Mouse (Mus musculus) MEL (cell line): ENCODE results near the gene Cyp1a2. TPM values are rescaled to one million over a fixed set of nuclear protein-coding genes. Genes with fewer than 3 reads are reported as not detected.

Source experiments
- DNase-seq: peaks from one replicate; pipeline ENCODE4 v3.0.0; 2011; ENCODE audit warnings: low read depth, low spot score
- H3K27ac ChIP-seq: 2 replicates; pipeline ENCODE4 v1.5.1; 2012; ENCODE audit warnings: low read depth, mild to moderate bottlenecking, control low read depth, low read length, moderate library complexity; ENCODE audit not compliant: control insufficient read depth
- H3K27me3 ChIP-seq, 2 experiments: fragments of 150-350 bp in 1 of 2; sonication (generic) in 1 of 2; 2 replicates each; pipeline ENCODE4 v1.6.1; 2012; ENCODE audit warnings: low read length in 2 of 2, mild to moderate bottlenecking in 2 of 2, improper control_type of control experiment in 1 of 2, moderate library complexity in 1 of 2; ENCODE audit not compliant: insufficient read depth in 2 of 2, control insufficient read depth in 1 of 2
- H3K36me3 ChIP-seq, 2 experiments: 2 replicates each; pipeline ENCODE4 v1.6.1; 2012 to 2014; ENCODE audit warnings: low read length in 2 of 2, improper control_type of control experiment in 1 of 2, inconsistent platforms in 1 of 2, mild to moderate bottlenecking in 1 of 2; ENCODE audit not compliant: insufficient read depth in 2 of 2, control insufficient read depth in 1 of 2
- H3K4me1 ChIP-seq, 2 experiments: fragments of 150-350 bp in 1 of 2; sonication (generic) in 1 of 2; 2 replicates each; pipeline ENCODE4 v1.6.1; 2012; ENCODE audit warnings: low read length in 2 of 2, improper control_type of control experiment in 1 of 2, mild to moderate bottlenecking in 1 of 2; ENCODE audit not compliant: insufficient read depth in 2 of 2, control insufficient read depth in 1 of 2
- H3K4me3 ChIP-seq, 2 experiments: fragments of 150-350 bp in 1 of 2; sonication (generic) in 1 of 2; 2 replicates each; pipeline ENCODE4 v1.5.1; 2012; ENCODE audit warnings: low read depth in 2 of 2, low read length in 2 of 2, mild to moderate bottlenecking in 2 of 2, moderate library complexity in 2 of 2, control low read depth in 1 of 2, improper control_type of control experiment in 1 of 2; ENCODE audit not compliant: control insufficient read depth in 1 of 2, insufficient read depth in 1 of 2
- H3K79me2 ChIP-seq: 2 replicates; pipeline ENCODE4 v1.6.1; 2012; ENCODE audit warnings: mild to moderate bottlenecking, low read length, moderate library complexity; ENCODE audit not compliant: control insufficient read depth, poor library complexity, insufficient read depth
- H3K9ac ChIP-seq: 2 replicates; pipeline ENCODE4 v1.6.1; 2012; ENCODE audit warnings: low read depth, mild to moderate bottlenecking, control low read depth, low read length, moderate library complexity; ENCODE audit not compliant: control insufficient read depth, poor library complexity, severe bottlenecking
- H3K9me3 ChIP-seq: fragments of 150-350 bp; sonication (generic); replicated peaks from 2 replicates; pipeline ENCODE4 v1.6.1; 2012; ENCODE audit warnings: mild to moderate bottlenecking, low read length, improper control_type of control experiment, moderate library complexity; ENCODE audit not compliant: insufficient read depth
- BHLHE40 ChIP-seq: IDR thresholded peaks from 2 replicates; pipeline ENCODE4 v1.6.1; 2012; ENCODE audit warnings: low read depth, mild to moderate bottlenecking, inconsistent platforms, low read length, improper control_type of control experiment, borderline replicate concordance
- CHD1 ChIP-seq: IDR thresholded peaks from 2 replicates; pipeline ENCODE4 v1.6.1; 2012; ENCODE audit warnings: low read depth, mild to moderate bottlenecking, inconsistent platforms, low read length, improper control_type of control experiment
- CTCF ChIP-seq, 3 experiments: IDR thresholded peaks in 2 of 3; conservative IDR thresholded peaks in 1 of 3; 2 replicates each; pipeline ENCODE4 v1.5.1; 2011 to 2012; ENCODE audit warnings: low read length in 3 of 3, low read depth in 2 of 3, mild to moderate bottlenecking in 2 of 3, improper control_type of control experiment in 1 of 3, inconsistent platforms in 1 of 3, mixed read lengths in 1 of 3, moderate library complexity in 1 of 3; ENCODE audit not compliant: control insufficient read depth in 1 of 3, insufficient read depth in 1 of 3, poor library complexity in 1 of 3, severe bottlenecking in 1 of 3
- EP300 ChIP-seq, 2 experiments: IDR thresholded peaks; 2 replicates each; pipeline ENCODE4 v1.6.1; 2011; ENCODE audit warnings: improper control_type of control experiment in 2 of 2, low read length in 2 of 2, low read depth in 1 of 2, mild to moderate bottlenecking in 1 of 2
- ETS1 ChIP-seq: IDR thresholded peaks from 2 replicates; pipeline ENCODE4 v1.6.1; 2012; ENCODE audit warnings: low read depth, mild to moderate bottlenecking, inconsistent platforms, low read length, improper control_type of control experiment, moderate library complexity
- GABPA ChIP-seq: IDR thresholded peaks from 2 replicates; pipeline ENCODE4 v1.6.1; 2012; ENCODE audit warnings: low read depth, mild to moderate bottlenecking, inconsistent platforms, low read length, improper control_type of control experiment, moderate library complexity
- GATA1 ChIP-seq: IDR thresholded peaks from 2 replicates; pipeline ENCODE4 v1.6.1; 2011; ENCODE audit warnings: low read depth, low read length, improper control_type of control experiment
- HCFC1 ChIP-seq: IDR thresholded peaks from 2 replicates; pipeline ENCODE4 v1.6.1; 2012; ENCODE audit warnings: low read depth, mild to moderate bottlenecking, inconsistent platforms, low read length, improper control_type of control experiment, moderate library complexity
- MEF2A ChIP-seq: IDR thresholded peaks from 2 replicates; pipeline ENCODE4 v1.6.1; 2014; ENCODE audit warnings: low read depth, mild to moderate bottlenecking, inconsistent platforms, low read length, improper control_type of control experiment; ENCODE audit not compliant: poor library complexity, insufficient replicate concordance, severe bottlenecking; ENCODE audit errors: extremely low read depth
- MXI1 ChIP-seq: IDR thresholded peaks from 2 replicates; pipeline ENCODE4 v1.6.1; 2011; ENCODE audit warnings: mild to moderate bottlenecking, low read depth, low read length, improper control_type of control experiment
- MYC ChIP-seq: IDR thresholded peaks from 2 replicates; pipeline ENCODE4 v1.6.1; 2011; ENCODE audit warnings: low read depth, mild to moderate bottlenecking, low read length, improper control_type of control experiment, moderate library complexity
- NELFE ChIP-seq: IDR thresholded peaks from 2 replicates; pipeline ENCODE4 v1.6.1; 2011; ENCODE audit warnings: low read depth, low read length, improper control_type of control experiment
- NRF1 ChIP-seq: IDR thresholded peaks from 2 replicates; pipeline ENCODE4 v1.6.1; 2014; ENCODE audit warnings: low read depth, mild to moderate bottlenecking, inconsistent platforms, low read length, improper control_type of control experiment, moderate library complexity; ENCODE audit not compliant: poor library complexity, insufficient read depth, severe bottlenecking
- POLR2A ChIP-seq, 2 experiments: IDR thresholded peaks; 2 replicates each; pipeline ENCODE4 v1.6.1; 2011 to 2012; ENCODE audit warnings: low read length in 2 of 2, mild to moderate bottlenecking in 2 of 2, control low read depth in 1 of 2, improper control_type of control experiment in 1 of 2, low read depth in 1 of 2, moderate library complexity in 1 of 2; ENCODE audit not compliant: control insufficient read depth in 1 of 2, insufficient read depth in 1 of 2, poor library complexity in 1 of 2
- POLR2AphosphoS2 ChIP-seq: IDR thresholded peaks from 2 replicates; pipeline ENCODE4 v1.6.1; 2011; ENCODE audit warnings: low read length, improper control_type of control experiment
- RAD21 ChIP-seq: IDR thresholded peaks from 2 replicates; pipeline ENCODE4 v1.6.1; 2011; ENCODE audit warnings: mild to moderate bottlenecking, low read depth, low read length, improper control_type of control experiment
- RCOR1 ChIP-seq: IDR thresholded peaks from 2 replicates; pipeline ENCODE4 v1.6.1; 2012; ENCODE audit warnings: low read depth, mild to moderate bottlenecking, inconsistent platforms, low read length, improper control_type of control experiment
- SMC3 ChIP-seq: IDR thresholded peaks from 2 replicates; pipeline ENCODE4 v1.6.1; 2011; ENCODE audit warnings: low read depth, low read length, improper control_type of control experiment
- TAL1 ChIP-seq: IDR thresholded peaks from 2 replicates; pipeline ENCODE4 v1.6.1; 2012; ENCODE audit warnings: mild to moderate bottlenecking, inconsistent platforms, low read length, moderate library complexity, mixed read lengths
- TBP ChIP-seq: IDR thresholded peaks from 2 replicates; pipeline ENCODE4 v1.8.0; 2011; ENCODE audit warnings: low read depth, low read length, improper control_type of control experiment
- UBTF ChIP-seq: IDR thresholded peaks from 2 replicates; pipeline ENCODE4 v1.6.1; 2012; ENCODE audit warnings: low read depth, mild to moderate bottlenecking, inconsistent platforms, low read length, improper control_type of control experiment, moderate library complexity, borderline replicate concordance; ENCODE audit not compliant: insufficient read depth
- USF1 ChIP-seq: IDR thresholded peaks from 2 replicates; pipeline ENCODE4 v1.6.1; 2014; ENCODE audit warnings: low read depth, mild to moderate bottlenecking, inconsistent platforms, low read length, improper control_type of control experiment, moderate library complexity
- ZC3H11A ChIP-seq: IDR thresholded peaks from 2 replicates; pipeline ENCODE4 v1.6.1; 2012; ENCODE audit warnings: low read depth, mild to moderate bottlenecking, inconsistent platforms, low read length, improper control_type of control experiment
- ZKSCAN1 ChIP-seq: IDR thresholded peaks from 2 replicates; pipeline ENCODE4 v1.6.1; 2012; ENCODE audit warnings: low read depth, mild to moderate bottlenecking, inconsistent platforms, low read length, improper control_type of control experiment, moderate library complexity
- ZNF384 ChIP-seq: IDR thresholded peaks from 2 replicates; pipeline ENCODE4 v1.6.1; 2012; ENCODE audit warnings: low read depth, mild to moderate bottlenecking, inconsistent platforms, low read length, improper control_type of control experiment
- polyA plus RNA-seq, 2 experiments: library from polyadenylated mRNA; stranded (reverse) in 1 of 2; unstranded in 1 of 2; fragments of >175 nt in 1 of 2; fragments of >200 nt in 1 of 2; gene quantifications; 2 replicates each; pipeline versions ENCODE4 v1.2.1 to v1.2.4; 2012; ENCODE audit warnings: low replicate concordance in 2 of 2, low read depth in 1 of 2; ENCODE audit not compliant: insufficient read length in 2 of 2, insufficient read depth in 1 of 2, missing spikeins in 1 of 2
- total RNA-seq: library from RNA; depleted of rRNA; stranded (reverse); fragments of 300-350 nt; gene quantifications from 2 replicates; pipeline ENCODE4 v1.2.3, GENCODE M21; 2012

The Cyp1a2 gene
- total and polyA plus RNA-seq, 3 experiments: not detected

- Histone ChIP-seq H3K4me1 (peaks cover 5 to 20% of the 10 kb centered on the region in 2 experiments; a peak in 3 of 4 replicates), H3K79me2 (peaks cover 61% of the 10 kb centered on the region)
- DNase-seq: no peak
- TF ChIP-seq EP300 (IDR thresholded peaks at IDR 0.05; ENCODE audit: low read depth in 1 of 2, low read length in 2 of 2) (no peak), ETS1 (no peak), POLR2AphosphoS2 (no peak), SMC3 (no peak), MXI1 (0 out of 2 replicates have a peak, but pooled peaks have one; percentile 35), RCOR1 (no peak), CHD1 (no peak), ZKSCAN1 (no peak), ZNF384 (no peak), USF1 (no peak), GATA1 (no peak), CTCF (IDR thresholded peaks at IDR 0.05 in 2 of 3, conservative IDR thresholded peaks at IDR 0.05 in 1 of 3; ENCODE audit: control insufficient read depth in 1 of 3, insufficient read depth in 1 of 3, low read depth in 2 of 3, low read length in 3 of 3, poor library complexity in 1 of 3, severe bottlenecking in 1 of 3) (peak in 2 of 3 experiments; percentile 4 to 17; a peak in 1 of 6 replicates), BHLHE40 (no peak)
- TF ChIP-seq, all 39 proteins: peak for 2
- H3K9me3 ChIP-seq: no peaks in the 10 kb centered on the region
- H3K36me3 ChIP-seq: peaks cover 19% of the 10 kb centered on the region in 2 experiments
- no peaks in the 10 kb centered on the region for H3K27me3 ChIP-seq
- H3K4me3 ChIP-seq: no peak overlapping the region
- no peak overlapping the region for H3K27ac ChIP-seq
- H3K9ac ChIP-seq: no peak overlapping the region
These were observed 50.0 kb downstream of the Cyp1a2 start for GRCm38 (mm10) chr9:57633481-57634024.

- no peaks in the 10 kb centered on the region for H3K9me3 ChIP-seq
- H3K27ac ChIP-seq: no peak overlapping the region
- H3K4me1 ChIP-seq: no peaks in the 10 kb centered on the region
- peaks cover 0 to 12% of the 10 kb centered on the region in 2 experiments; a peak in 1 of 4 replicates for H3K36me3 ChIP-seq
- no peaks in the 10 kb centered on the region for H3K27me3 ChIP-seq
- no peak overlapping the region for H3K4me3 ChIP-seq
- TF ChIP-seq SMC3 (peak; percentile 75), UBTF (no peak), BHLHE40 (no peak), GABPA (no peak), USF1 (no peak), ZC3H11A (peak; percentile 54), NRF1 (no peak), HCFC1 (no peak), POLR2A (IDR thresholded peaks at IDR 0.05; ENCODE audit: control insufficient read depth in 1 of 2, insufficient read depth in 1 of 2, low read depth in 1 of 2, low read length in 2 of 2, poor library complexity in 1 of 2) (no peak; a peak in 1 of 4 replicates), MEF2A (no peak), CTCF (IDR thresholded peaks at IDR 0.05 in 2 of 3, conservative IDR thresholded peaks at IDR 0.05 in 1 of 3; ENCODE audit: control insufficient read depth in 1 of 3, insufficient read depth in 1 of 3, low read depth in 2 of 3, low read length in 3 of 3, poor library complexity in 1 of 3, severe bottlenecking in 1 of 3) (peak; percentile 84 to 96 (median 92)), ETS1 (no peak), TBP (no peak), TAL1 (no peak), RAD21 (peak; percentile 68), ZNF384 (no peak), MYC (no peak), NELFE (no peak)
- H3K79me2 ChIP-seq: peaks cover 20% of the 10 kb centered on the region
- peak; percentile 55 for DNase-seq
- no peak overlapping the region for H3K9ac ChIP-seq
These were observed 54.2 kb downstream of the Cyp1a2 start for GRCm38 (mm10) chr9:57629118-57629874.
